Mouse (Mus musculus): ENCODE data around the gene Spic. TPM values are rescaled to one million over a fixed set of nuclear protein-coding genes. Genes with fewer than 3 reads are reported as not detected.
"Not testable (repeated sequence)": the region's sequence is repeated elsewhere in the genome, so short reads cannot be mapped to it uniquely, and the experiment has no call there.

The Spic gene
- total RNA-seq, 2 experiments from 2014 or later = not detected

DNA sequence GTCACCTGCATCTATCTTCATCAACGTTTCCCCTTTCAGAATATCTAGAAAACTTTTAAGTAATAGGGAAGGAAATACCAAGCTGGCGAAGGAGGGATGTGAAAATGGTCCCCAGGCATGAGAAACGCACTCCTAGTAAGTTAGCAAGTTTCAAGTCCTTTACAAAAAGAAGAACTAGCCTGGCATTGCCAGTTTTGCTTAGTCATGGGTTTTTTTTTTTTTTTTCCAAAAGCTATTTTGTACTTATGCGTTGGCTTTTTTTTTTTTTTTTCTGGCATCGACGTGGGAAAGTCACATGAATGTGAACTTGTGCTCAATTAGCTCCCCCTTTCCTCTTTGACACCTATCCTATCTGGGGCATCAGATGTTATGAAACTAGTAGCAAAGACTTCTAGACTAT lies 27.5 kb upstream of the Spic start:
- Histone ChIP-seq H3K4me3 (no peak overlapping the region), H3K27ac (no peak overlapping the region)
- intact Hi-C loops (cut with DNase I) = no loop called here
- DNase-seq = no peak
- no peak for TF ChIP-seq CTCF (IDR thresholded peaks at IDR 0.05)

- DNase-seq = no peak
- no peak for TF ChIP-seq CTCF (IDR thresholded peaks at IDR 0.05)
- intact Hi-C loops (cut with DNase I) = no loop called here
- Histone ChIP-seq H3K4me3 (no peak overlapping the region), H3K27ac (no peak overlapping the region)
Measured at GRCm38 (mm10) chr10:88708671-88709523, 24.1 kb upstream of the Spic start.

DNA sequence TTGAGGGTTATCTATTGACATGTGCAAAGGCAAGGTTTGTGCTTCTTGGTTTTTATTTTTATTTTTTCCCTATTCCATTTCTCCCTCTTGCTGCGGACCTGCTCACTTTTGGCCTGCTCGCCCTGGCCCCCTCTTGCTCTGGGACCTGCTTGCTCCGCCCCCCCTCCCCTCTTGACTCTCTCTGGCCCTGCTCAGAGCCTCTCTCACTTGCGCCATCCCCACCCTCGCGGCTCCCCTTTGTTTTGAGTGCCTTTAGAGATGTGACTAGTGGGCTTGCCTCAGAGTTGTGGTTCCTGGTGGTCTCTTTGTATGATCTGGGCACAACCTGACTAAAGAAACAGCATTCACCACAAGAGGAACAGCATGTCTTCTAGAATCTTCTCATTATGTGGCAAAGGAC lies 16.1 kb upstream of the Spic start:
- intact Hi-C loops (cut with DNase I) = no loop called here
- H3K4me3 ChIP-seq = no peak overlapping the region
- no peak overlapping the region for H3K27ac ChIP-seq
- TF ChIP-seq CTCF (IDR thresholded peaks at IDR 0.05) = no peak
- no peak for DNase-seq

DNA sequence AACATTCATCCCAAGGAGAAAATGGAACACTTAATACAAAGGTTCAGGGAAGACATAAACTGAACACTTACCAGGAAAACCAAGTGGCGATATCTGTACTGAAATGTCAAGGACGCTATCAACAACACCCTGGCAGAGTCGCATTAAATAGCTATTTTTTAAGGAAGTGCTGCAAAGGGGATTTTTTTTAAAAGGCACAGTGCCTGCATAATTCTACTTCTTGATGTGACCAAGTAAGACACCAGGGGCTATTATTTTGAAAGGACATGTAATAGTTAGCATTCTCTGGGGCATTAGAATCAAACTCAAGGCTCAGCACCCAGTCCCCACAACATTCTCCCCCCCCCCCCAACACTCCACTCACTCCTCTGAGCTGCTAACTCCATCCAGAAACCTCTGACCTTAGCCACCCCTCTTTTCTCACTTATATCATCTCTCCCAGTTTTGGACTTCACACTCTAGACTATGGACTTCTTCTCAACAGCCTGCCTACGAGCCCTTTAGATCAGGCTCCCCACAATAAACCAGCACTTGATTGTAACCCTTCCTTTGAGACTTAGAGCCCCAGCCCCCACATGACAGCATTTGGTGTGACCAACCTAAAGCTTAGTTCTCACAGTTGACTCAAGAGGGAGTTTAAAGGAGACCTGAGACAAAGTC lies 1.8 kb downstream of the Spic start:
- Histone ChIP-seq H3K4me3 (no peak overlapping the region), H3K27ac (no peak overlapping the region)
- no peak for DNase-seq
- intact Hi-C loops (cut with DNase I) = no loop called here
- no peak for TF ChIP-seq CTCF (IDR thresholded peaks at IDR 0.05)

DNA sequence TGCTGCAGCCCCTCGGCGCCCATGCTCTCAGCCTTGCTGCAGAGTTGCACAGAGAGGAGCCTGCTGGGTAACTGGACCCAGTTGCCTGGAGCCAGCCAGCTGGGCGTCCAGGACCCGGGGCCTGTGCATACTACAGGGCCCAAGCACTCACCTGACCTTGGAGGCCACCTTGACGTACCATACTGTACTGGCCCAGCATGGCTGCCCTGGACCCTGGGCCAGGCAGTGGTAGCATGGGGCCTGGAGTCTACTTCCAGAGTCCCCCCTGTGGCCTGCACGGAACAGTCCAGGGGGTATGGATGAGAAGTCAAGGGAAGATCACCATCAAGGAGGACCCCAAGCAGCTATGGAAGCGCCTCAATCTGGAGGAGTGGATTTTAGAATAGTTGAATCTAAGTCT lies 12.0 kb downstream of the Spic start:
- Histone ChIP-seq H3K27ac (no peak overlapping the region), H3K4me3 (no peak overlapping the region)
- TF ChIP-seq CTCF (IDR thresholded peaks at IDR 0.05) = no peak
- intact Hi-C loops (cut with DNase I) = no loop called here
- DNase-seq = no peak

GRCm38 (mm10) chr10:88672123-88672522 lies 12.7 kb downstream of the Spic start:
- Histone ChIP-seq H3K4me3 (no peak overlapping the region), H3K27ac (no peak overlapping the region)
- intact Hi-C loops (cut with DNase I) = no loop called here
- no peak for DNase-seq
- no peak for TF ChIP-seq CTCF (IDR thresholded peaks at IDR 0.05)

- DNase-seq = peak; percentile 38
- intact Hi-C loops (cut with DNase I) = loop anchor here (2.0 to 5.0 kb wide), 2 partner anchors 62 to 115 kb away; partner anchors contain the start of gene Mybpc1
- TF ChIP-seq CTCF (IDR thresholded peaks at IDR 0.05) = peak; percentile 82
- no peak overlapping the region for H3K27ac ChIP-seq
- H3K4me3 ChIP-seq = no peak overlapping the region
Measured at GRCm38 (mm10) chr10:88669719-88670118, 15.1 kb downstream of the Spic start.

DNA sequence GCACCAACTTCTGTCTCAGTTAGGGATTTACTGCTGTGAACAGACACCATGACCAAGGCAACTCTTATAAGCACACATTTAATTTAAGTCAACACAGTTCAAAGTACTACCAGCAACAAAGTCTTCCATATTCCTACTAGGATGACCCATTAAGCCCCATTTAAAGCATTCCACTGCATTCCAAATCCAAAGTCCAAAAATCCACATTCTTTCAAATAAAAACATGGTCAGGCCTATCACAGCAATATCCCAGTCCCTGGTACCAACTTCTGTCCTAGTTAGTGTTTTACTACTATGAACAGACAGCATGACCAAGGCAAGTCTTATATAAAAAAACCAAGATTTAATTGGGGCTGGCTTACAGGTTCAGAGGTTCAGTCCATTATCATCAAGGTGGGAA lies 21.0 kb downstream of the Spic start:
- H3K4me3 ChIP-seq; intact Hi-C loops (cut with DNase I); DNase-seq; H3K27ac ChIP-seq: not testable (repeated sequence)

DNA sequence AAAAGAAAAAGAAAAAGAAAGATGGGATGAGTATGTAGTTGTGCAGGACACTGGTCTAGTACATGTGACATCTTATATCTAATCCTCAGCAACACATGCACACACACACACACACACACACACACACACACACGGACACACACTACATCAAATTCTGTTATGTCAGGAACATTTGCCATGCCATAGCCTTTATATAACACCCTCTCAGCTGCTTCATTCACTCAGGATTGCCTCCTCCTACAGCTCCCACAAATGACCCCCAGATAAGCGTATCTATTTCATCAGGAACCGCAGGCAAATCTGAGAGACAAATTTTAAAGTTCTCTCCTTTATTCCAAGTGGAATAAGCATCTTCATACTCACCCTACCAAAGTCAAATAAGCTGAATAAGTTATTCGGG lies 25.9 kb downstream of the Spic start:
- no peak overlapping the region for H3K4me3 ChIP-seq
- intact Hi-C loops (cut with DNase I) = no loop called here
- peak overlapping the region; percentile 56 for H3K27ac ChIP-seq
- DNase-seq = no peak
- no peak for TF ChIP-seq CTCF (IDR thresholded peaks at IDR 0.05)

DNA sequence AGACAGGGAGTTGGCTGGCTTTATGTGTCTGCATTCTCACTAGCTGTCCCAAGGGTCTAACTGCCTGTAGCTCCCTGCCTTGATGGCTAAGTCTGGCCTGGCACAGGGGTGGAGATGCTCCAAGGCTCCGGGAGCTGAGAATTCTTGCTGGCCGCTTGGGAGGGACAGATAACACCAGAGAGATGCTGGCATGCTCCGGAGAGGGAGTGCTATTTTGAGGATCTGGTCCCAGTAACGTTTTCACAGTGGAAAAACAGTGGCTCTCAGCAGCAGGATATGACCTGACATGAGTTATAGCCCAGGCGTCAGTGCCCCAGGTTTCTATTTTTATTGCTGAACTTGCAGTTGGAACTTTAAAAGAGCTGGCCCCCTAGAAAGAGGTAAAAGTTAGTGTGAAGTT lies 39.4 kb downstream of the Spic start:
- H3K27ac ChIP-seq = peak overlapping the region; percentile 85
- H3K4me3 ChIP-seq = peak overlapping the region; percentile 21; the same call in 1 of the 2 replicates
- peak; percentile 80 for DNase-seq
- intact Hi-C loops (cut with DNase I) = no loop called here
- no peak for TF ChIP-seq CTCF (IDR thresholded peaks at IDR 0.05)

GRCm38 (mm10) chr10:88631330-88631953 lies 53.4 kb downstream of the Spic start:
- Histone ChIP-seq H3K4me3 (peak overlapping the region; percentile 45), H3K27ac (peak overlapping the region; percentile 65)
- no peak for DNase-seq
- intact Hi-C loops (cut with DNase I) = no loop called here
- no peak for TF ChIP-seq CTCF (IDR thresholded peaks at IDR 0.05)

DNA sequence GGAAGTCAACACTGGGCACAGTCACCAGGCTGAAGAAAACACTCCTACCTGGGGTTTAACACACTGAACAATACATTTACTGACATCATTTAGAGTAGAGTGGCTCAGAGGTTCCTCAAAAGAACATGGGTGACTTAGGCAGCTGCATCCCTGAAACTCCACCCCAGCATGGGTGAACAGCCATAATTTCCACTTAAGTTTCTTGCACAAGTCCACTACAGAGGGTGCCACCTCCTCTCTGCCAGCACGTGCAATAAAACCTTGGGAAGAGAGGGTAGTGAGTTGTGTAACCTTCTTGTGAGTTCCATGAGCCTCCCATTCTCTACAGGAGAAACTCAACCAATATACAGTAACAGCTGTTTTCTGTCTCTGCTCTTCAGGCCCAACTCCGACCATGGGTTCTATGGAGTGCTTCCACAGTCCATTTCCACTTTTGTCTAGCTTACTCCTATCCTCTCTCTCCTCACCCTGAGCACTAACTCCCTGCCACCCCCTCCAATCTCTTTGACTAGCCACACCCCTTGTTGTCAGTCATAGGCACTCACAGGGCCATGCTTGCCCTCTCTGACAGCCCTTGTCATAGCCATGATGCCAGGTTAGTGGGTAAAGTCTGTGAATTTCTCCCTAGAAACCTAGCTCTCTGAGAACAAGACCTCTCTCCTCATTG lies 54.0 kb downstream of the Spic start:
- intact Hi-C loops (cut with DNase I) = no loop called here
- no peak for TF ChIP-seq CTCF (IDR thresholded peaks at IDR 0.05)
- no peak overlapping the region; the same call in 1 of the 2 replicates for H3K27ac ChIP-seq
- no peak overlapping the region for H3K4me3 ChIP-seq
- no peak for DNase-seq

GRCm38 (mm10) chr10:88627052-88627451 lies 57.8 kb downstream of the Spic start:
- no peak for DNase-seq
- no peak overlapping the region for H3K27ac ChIP-seq
- intact Hi-C loops (cut with DNase I) = no loop called here
- TF ChIP-seq CTCF (IDR thresholded peaks at IDR 0.05) = no peak
- no peak overlapping the region for H3K4me3 ChIP-seq
